21 mouse cellular contexts compared by ENCODE assay signal in genomic region chr17:84937220-84937619, GRCm38 (mm10).
"Had no signal": no experiment of that assay in that cellular context is flagged by ENCODE, and none has a peak within 500 bp of the region (broad histone marks: within the 10 kb centered on the region; RNA-seq: fewer than 3 reads in every experiment).

No protein-coding gene starts in this region.

- H3K27ac ChIP-seq: kidney, embryonic 15.5 days; layer of hippocampus, adult 2 months; lung, embryonic 15.5 days; midbrain, embryonic 13.5 days; neural tube, embryonic 12.5 days; neural tube, embryonic 15.5 days; stomach, embryonic 15.5 days had no signal

- H3K9me3 ChIP-seq: lung, embryonic 15.5 days; midbrain, embryonic 13.5 days; neural tube, embryonic 12.5 days; neural tube, embryonic 15.5 days; stomach, embryonic 15.5 days had no signal

- H3K36me3 ChIP-seq: kidney, embryonic 15.5 days; lung, embryonic 15.5 days; midbrain, embryonic 13.5 days; neural tube, embryonic 12.5 days; neural tube, embryonic 15.5 days; stomach, embryonic 15.5 days had no signal

- H3K4me1 ChIP-seq: lung, embryonic 15.5 days; midbrain, embryonic 13.5 days; neural tube, embryonic 12.5 days; neural tube, embryonic 15.5 days; stomach, embryonic 15.5 days had no signal

- ATAC-seq: midbrain, embryonic 13.5 days; midbrain, embryonic 16.5 days had no signal

- H3K4me2 ChIP-seq: kidney, embryonic 15.5 days; liver, embryonic 15.5 days; lung, embryonic 15.5 days; midbrain, embryonic 13.5 days; neural tube, embryonic 12.5 days; neural tube, embryonic 15.5 days; stomach, embryonic 15.5 days had no signal

- H3K4me3 ChIP-seq: kidney, embryonic 15.5 days; layer of hippocampus, adult 2 months; liver, embryonic 15.5 days; lung, embryonic 15.5 days; midbrain, embryonic 13.5 days; myocyte; neural tube, embryonic 12.5 days; neural tube, embryonic 15.5 days; stomach, embryonic 15.5 days had no signal

- H3K27me3 ChIP-seq: kidney, embryonic 15.5 days; liver, embryonic 15.5 days; lung, embryonic 15.5 days; midbrain, embryonic 13.5 days; neural tube, embryonic 12.5 days; neural tube, embryonic 15.5 days; stomach, embryonic 15.5 days had no signal

- H3K9ac ChIP-seq: kidney, embryonic 15.5 days; liver, embryonic 15.5 days; lung, embryonic 15.5 days; midbrain, embryonic 13.5 days; neural tube, embryonic 12.5 days; neural tube, embryonic 15.5 days; stomach, embryonic 15.5 days had no signal

- DNase-seq: kidney, adult 11 months; kidney, adult 8-10 months; kidney, postnatal 10 days; kidney, postnatal 36 days; layer of hippocampus, adult 9-11 months; lung, adult 18-20 months; lung, postnatal 10 days; lung, postnatal 36 days; right cerebral cortex, postnatal 25 days; spleen, adult 18-20 months; thymus, postnatal 25 days had no signal
